ENCODE assay signal across 12 mouse cellular contexts in genomic region chr5:142178164-142178563, GRCm38 (mm10).
DNase-seq lines count a peak whose midpoint lies in the region; ATAC-seq and TF ChIP-seq lines count a peak whose summit lies in the region.
"Had no signal": no experiment of that assay in that cellular context is flagged by ENCODE, and none has a peak within 500 bp of the region (broad histone marks: within the 10 kb centered on the region; RNA-seq: fewer than 3 reads in every experiment).

No protein-coding gene starts in this region.

- H3K27me3 ChIP-seq in hindbrain, embryonic 10.5 days (ENCODE audit: insufficient read depth, poor library complexity, severe bottlenecking), result peaks cover 74% of the 10 kb centered on the region
- H3K27me3 ChIP-seq in hindbrain, postnatal 0 days (ENCODE audit: insufficient read depth, low read length), result no peaks in the 10 kb centered on the region; the same call in 1 of the 2 replicates
- peaks cover 64% of the 10 kb centered on the region for H3K27me3 ChIP-seq in hindbrain, embryonic 13.5 days
- no peaks in the 10 kb centered on the region; the same call in 1 of the 2 replicates for H3K27me3 ChIP-seq in heart, embryonic 12.5 days (replicated peaks)

- no peak for DNase-seq in hindbrain, embryonic 10.5 days (ENCODE audit: low spot score)
- no peak for DNase-seq in hindbrain, postnatal 0 days (ENCODE audit: low spot score)
- peak; percentile 36 to 80 for DNase-seq in left cerebral cortex, postnatal 25 days (ENCODE audit: low spot score in 2 of 2)
- peak; percentile 36 to 51 for DNase-seq in right cerebral cortex, postnatal 10 days (ENCODE audit: low spot score in 2 of 2)
- DNase-seq: cerebellum, adult 18-20 months; kidney, postnatal 4 days; lung, postnatal 4 days had no signal

- H3K4me1 ChIP-seq in hindbrain, embryonic 10.5 days (replicated peaks), result peaks cover 33% of the 10 kb centered on the region
- H3K4me1 ChIP-seq in hindbrain, postnatal 0 days (ENCODE audit: insufficient read depth, low read length), result peaks cover 9% of the 10 kb centered on the region; the same call in 1 of the 2 replicates
- peaks cover 44% of the 10 kb centered on the region for H3K4me1 ChIP-seq in hindbrain, embryonic 13.5 days (replicated peaks)
- H3K4me1 ChIP-seq in heart, embryonic 12.5 days (replicated peaks), result no peaks in the 10 kb centered on the region

- 66% methylated on average over 8 of the region's 8 CpGs for WGBS in hindbrain, embryonic 10.5 days
- 39% methylated on average over 8 of the region's 8 CpGs for WGBS in hindbrain, postnatal 0 days
- 36% methylated on average over 8 of the region's 8 CpGs for WGBS in hindbrain, embryonic 13.5 days
- 80% methylated on average over 8 of the region's 8 CpGs for WGBS in heart, embryonic 12.5 days

- intact Hi-C loops in left cerebral cortex, postnatal 25 days (cut with DNase I), result no loop called here

- no peaks in the 10 kb centered on the region for H3K36me3 ChIP-seq in hindbrain, embryonic 10.5 days
- H3K36me3 ChIP-seq in hindbrain, postnatal 0 days (ENCODE audit: insufficient read depth, low read length), result no peaks in the 10 kb centered on the region; the same call in 1 of the 2 replicates
- peaks cover 5% of the 10 kb centered on the region; the same call in 1 of the 2 replicates for H3K36me3 ChIP-seq in hindbrain, embryonic 13.5 days
- H3K36me3 ChIP-seq in heart, embryonic 12.5 days, result peaks cover 17% of the 10 kb centered on the region

- peak overlapping the region; percentile 67 for H3K27ac ChIP-seq in hindbrain, embryonic 10.5 days
- H3K27ac ChIP-seq in hindbrain, postnatal 0 days, result no peak overlapping the region
- peak overlapping the region; percentile 68 for H3K27ac ChIP-seq in hindbrain, embryonic 13.5 days
- no peak overlapping the region for H3K27ac ChIP-seq in heart, embryonic 12.5 days (ENCODE audit: poor library complexity, severe bottlenecking)

- H3K4me2 ChIP-seq in hindbrain, postnatal 0 days (ENCODE audit: low read depth, low read length), result no peak overlapping the region
- no peak overlapping the region for H3K4me2 ChIP-seq in hindbrain, embryonic 13.5 days
- no peak overlapping the region for H3K4me2 ChIP-seq in heart, embryonic 12.5 days
- H3K4me2 ChIP-seq: liver, embryonic 11.5 days had no signal

- H3K9ac ChIP-seq in hindbrain, postnatal 0 days (replicated peaks; ENCODE audit: low read length), result no peak overlapping the region
- H3K9ac ChIP-seq in hindbrain, embryonic 13.5 days, result no peak overlapping the region
- H3K9ac ChIP-seq in heart, embryonic 12.5 days, result no peak overlapping the region

- no peak for TF ChIP-seq CTCF in hindbrain, postnatal 0 days (IDR thresholded peaks at IDR 0.05; ENCODE audit: low read depth)

- no peak for ATAC-seq in hindbrain, postnatal 0 days
- ATAC-seq in hindbrain, embryonic 13.5 days (ENCODE audit: low FRiP score), result no peak
- no peak for ATAC-seq in heart, embryonic 12.5 days (ENCODE audit: insufficient number of reproducible peaks, low FRiP score)
- ATAC-seq in granulocyte monocyte progenitor cell, adult 5-6 weeks (replicated peaks; ENCODE audit: poor library complexity, severe bottlenecking), result no peak
- no peak for ATAC-seq in cerebellum, adult (ENCODE audit: insufficient number of reproducible peaks, low FRiP score, low TSS enrichment)

- no peaks in the 10 kb centered on the region for H3K9me3 ChIP-seq in hindbrain, embryonic 10.5 days
- H3K9me3 ChIP-seq in hindbrain, postnatal 0 days (ENCODE audit: low read length), result no peaks in the 10 kb centered on the region
- no peaks in the 10 kb centered on the region for H3K9me3 ChIP-seq in hindbrain, embryonic 13.5 days
- H3K9me3 ChIP-seq in heart, embryonic 12.5 days (replicated peaks), result no peaks in the 10 kb centered on the region; the same call in 1 of the 2 replicates

- H3K4me3 ChIP-seq in hindbrain, embryonic 10.5 days, result no peak overlapping the region
- no peak overlapping the region for H3K4me3 ChIP-seq in hindbrain, postnatal 0 days (ENCODE audit: low read length)
- no peak overlapping the region for H3K4me3 ChIP-seq in hindbrain, embryonic 13.5 days
- no peak overlapping the region for H3K4me3 ChIP-seq in heart, embryonic 12.5 days

Comparison
In these comparisons a context has a peak if more than half of its experiments do, and no peak if none do; other contexts are left out.
1. H3K27ac ChIP-seq: peak in hindbrain, embryonic 10.5 days (single experiment) and hindbrain, embryonic 13.5 days (single experiment); none in hindbrain, postnatal 0 days (single experiment) and heart, embryonic 12.5 days (single experiment).
2. DNase-seq: peak in left cerebral cortex, postnatal 25 days (2 of 2) and right cerebral cortex, postnatal 10 days (2 of 2); none in hindbrain, embryonic 10.5 days (single experiment) and hindbrain, postnatal 0 days (single experiment).